Mouse (Mus musculus): ENCODE results near the gene Naa40.

Gene Naa40

DNA sequence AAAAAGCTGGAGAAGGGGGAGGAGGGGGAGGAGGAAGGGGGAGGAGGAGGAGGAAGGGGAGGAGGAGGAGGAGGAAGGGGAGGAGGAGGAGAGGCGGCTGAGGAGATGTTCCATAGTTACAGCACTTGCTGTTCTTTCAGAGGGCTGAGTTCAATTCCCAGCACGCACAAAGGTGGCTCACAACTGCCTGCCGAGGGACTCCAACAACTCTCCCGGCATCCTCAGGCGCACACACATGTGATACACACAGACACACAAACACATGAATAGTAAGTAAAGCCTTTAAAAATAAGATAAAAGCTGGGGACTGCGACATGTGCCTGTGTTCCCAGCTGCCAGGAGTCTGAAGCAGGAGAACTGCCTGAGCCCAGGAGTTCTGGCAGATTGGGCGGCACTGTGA lies 59.5 kb downstream of the Naa40 start:
- DNase-seq (ENCODE audit: low spot score in 2 of 2): no peak

DNA sequence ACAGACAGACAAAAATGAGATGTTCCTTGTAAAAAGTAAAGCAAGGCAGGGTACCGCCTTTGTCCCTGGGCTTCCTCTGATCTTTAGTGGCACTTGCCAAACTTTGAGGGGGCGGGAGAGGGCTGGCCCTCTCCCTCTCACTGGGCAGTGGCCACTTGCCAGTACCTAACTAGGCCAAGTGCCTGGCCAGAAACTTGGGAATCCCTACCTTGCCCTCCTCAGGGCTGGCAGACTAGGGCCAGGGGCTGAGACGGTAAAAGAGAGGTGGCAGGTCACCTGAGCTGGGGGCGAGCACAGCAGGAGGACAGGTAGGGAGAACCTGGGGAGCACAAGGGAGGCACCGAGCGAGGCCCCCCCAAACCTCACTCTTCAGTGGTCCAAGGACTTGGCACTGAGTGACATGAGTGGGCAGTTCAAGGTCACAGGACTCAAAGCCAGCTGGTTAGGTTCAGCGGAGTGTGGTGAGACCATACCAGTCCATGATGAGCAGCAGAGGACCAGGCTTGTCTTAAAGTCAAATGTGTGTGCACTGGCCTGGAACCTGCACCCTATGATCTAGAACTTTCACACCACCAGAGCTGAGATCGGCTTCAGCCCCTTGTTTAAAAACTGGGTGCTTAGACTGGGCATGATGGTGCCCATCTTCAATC lies 60.1 kb downstream of the Naa40 start:
- DNase-seq (ENCODE audit: low spot score in 2 of 2): no peak

DNA sequence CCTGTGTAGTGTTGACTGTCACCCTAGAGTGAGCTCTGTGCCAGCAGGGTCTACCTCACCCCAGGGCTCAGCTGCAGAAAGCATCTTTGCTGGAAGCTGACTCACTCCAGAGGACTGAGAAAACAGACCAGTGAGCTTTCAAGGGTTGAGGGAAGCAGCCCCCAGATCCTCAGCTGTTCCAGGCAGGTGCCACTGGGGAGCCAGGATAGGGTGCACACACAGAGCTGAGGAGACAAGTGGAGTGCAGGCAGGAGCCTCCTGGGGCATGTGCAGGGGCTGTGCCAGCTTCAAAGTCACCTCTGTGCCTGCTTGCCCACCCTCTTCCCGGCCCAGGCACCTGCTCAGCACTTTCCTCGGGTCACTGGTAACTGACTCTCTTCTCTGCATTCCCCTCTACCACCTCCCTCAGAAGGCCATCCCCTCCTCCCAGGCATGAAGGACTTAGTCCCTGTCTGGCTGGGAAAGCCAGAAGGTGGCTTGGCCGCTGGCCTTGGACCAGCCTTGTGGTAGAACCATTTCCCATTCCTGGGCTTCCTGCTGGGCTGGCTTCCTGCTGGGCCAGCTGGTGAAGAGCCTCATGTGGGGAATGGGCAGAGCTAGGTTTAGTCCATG lies 62.0 kb downstream of the Naa40 start:
- no peak for DNase-seq (ENCODE audit: low spot score in 2 of 2)

DNA sequence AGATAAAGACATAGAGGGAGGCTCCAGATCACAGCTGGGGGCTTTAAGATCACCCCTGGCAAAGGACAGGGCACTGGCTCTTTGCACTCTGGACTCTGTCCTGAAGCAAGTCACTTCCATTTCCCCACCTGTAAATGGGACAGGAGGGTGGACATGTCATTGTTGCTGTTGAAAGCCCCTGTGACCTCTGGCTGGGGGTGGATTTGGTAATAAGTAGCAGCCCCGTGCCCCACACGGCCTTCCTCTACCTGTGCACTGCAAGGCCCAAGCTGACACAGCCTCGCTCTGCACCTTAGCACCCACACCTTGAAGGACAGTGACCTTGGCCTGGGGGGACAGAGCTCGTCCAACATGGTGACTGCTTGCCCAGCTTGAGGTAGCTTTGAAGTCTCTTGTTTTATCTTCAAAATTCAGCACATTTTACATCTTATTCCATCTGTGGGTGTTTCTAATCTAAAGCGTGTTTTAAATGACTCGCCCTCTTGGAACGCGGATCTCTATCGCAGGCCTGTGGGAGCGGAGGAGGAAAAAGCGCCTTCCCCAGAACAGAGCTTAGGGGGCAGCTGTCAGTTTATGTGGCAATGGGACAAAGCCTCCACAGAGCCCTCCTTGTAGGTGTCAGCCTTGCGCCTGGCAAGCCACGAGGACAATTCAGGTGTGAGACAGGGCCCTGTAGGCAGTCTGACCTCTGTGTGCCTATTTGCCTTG lies 63.0 kb downstream of the Naa40 start:
- DNase-seq (ENCODE audit: low spot score in 2 of 2): no peak

DNA sequence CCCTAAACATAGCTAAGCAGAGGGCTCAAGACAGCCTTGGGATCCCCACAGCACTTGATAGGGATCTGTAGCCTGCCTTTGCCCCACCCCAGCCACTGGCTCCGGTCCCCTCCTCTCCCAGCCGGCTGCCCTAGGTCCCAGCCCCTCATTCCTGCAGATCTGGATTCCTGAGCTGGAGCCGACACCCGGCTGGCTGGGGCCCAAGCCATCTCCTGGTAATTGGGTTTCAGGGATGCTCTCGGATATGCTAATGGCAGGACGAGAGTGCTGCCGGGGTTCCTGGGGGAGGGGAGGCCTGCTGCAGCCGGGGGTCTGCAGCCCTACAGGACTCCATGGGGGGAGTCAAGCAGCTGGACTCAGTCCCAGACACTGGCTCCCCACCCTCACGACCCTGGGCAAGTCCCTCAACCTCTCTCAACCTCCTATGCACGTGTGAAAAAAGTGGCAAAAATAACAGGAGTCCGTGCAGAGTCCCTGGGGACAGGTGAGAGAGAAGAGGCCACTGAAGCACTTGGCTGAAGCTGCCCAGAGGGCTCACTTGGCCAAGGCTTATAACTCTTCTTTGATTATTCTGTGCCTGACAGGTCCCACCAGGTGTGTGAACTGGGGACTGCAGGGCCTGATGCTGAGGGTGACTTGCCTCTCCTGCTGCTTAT lies 64.8 kb downstream of the Naa40 start:
- DNase-seq (ENCODE audit: low spot score in 2 of 2): no peak
